Mouse (Mus musculus) urinary bladder, adult 2 months (tissue): ENCODE data around the gene Ttc28. TPM values are rescaled to one million over a fixed set of nuclear protein-coding genes. Genes with fewer than 3 reads are reported as not detected.

Experiments used
- DNase-seq: peaks from one replicate; pipeline ENCODE4 v3.0.0; 2022; ENCODE audit warnings: low spot score
- polyA plus RNA-seq: library from polyadenylated mRNA; depleted of rRNA; stranded (reverse); fragments of >200 nt; gene quantifications from 2 replicates; pipeline ENCODE4 v1.2.3, GENCODE M21; 2012

The Ttc28 gene
- polyA plus RNA-seq, 1 experiment: 4.9 TPM

GRCm38 (mm10) chr5:111097233-111098160 is 217.9 kb downstream of the Ttc28 start:
- DNase-seq: no peak

DNA sequence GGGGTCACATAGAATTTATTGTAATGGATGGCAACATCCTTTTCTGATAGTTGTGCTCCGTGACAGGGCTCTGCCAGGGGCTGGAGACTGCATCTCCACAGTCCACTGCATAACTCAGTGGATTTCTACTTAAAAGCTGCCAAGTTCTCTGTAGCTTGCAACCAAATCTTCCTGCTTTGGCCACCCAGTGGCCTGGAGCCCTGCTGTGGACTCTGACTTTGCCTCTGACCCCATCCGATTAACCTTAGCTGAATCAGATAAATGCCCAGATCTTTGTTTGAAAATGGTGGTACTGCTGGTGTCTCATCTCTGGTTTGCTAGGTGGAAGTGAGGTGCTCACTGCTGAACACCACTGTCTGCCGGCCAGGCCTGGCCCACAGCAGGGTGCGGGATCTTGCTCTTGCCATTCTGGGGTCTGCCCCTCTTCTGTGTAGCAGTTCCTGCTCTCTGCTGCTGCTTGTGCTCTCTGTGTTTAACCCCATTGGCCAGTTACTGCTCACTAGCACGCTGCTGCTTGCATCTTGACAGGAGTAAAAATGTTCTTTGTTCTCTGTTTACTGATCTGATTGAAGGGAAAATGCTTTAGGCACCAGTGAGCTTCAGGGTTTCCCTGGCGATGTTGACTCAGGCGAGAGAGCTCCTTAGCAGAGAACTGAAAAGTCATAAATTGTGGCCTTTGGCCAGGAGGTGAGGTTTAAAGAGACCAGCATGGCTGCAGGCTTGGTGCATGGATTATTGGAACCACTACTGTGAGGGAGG is 219.1 kb downstream of the Ttc28 start:
- no peak for DNase-seq

GRCm38 (mm10) chr5:111100585-111100984 is 221.0 kb downstream of the Ttc28 start:
- no peak for DNase-seq

- no peak for DNase-seq
Measured at GRCm38 (mm10) chr5:111101383-111101932, 221.9 kb downstream of the Ttc28 start.

GRCm38 (mm10) chr5:111104801-111105200 is 225.2 kb downstream of the Ttc28 start:
- no peak for DNase-seq

DNA sequence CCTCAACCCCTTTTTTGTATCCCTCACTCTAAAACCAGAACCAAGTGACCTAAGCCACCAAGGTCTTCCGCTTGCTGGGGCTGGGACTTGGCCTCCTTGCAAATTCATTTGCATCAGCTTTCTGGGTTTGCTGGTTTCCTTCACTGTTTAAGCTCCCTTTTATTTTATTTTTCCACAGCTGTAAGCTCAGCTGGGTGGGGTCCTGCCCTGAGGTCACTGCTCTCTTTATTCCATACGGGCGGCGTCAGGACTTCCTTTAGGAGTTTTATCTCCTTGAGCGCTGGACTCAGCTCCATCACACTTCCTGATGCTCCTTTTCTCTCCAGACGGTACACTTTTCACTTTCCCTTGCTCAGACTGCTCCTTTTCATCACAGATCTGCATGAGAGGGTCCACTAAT is 231.8 kb downstream of the Ttc28 start:
- DNase-seq: no peak

DNA sequence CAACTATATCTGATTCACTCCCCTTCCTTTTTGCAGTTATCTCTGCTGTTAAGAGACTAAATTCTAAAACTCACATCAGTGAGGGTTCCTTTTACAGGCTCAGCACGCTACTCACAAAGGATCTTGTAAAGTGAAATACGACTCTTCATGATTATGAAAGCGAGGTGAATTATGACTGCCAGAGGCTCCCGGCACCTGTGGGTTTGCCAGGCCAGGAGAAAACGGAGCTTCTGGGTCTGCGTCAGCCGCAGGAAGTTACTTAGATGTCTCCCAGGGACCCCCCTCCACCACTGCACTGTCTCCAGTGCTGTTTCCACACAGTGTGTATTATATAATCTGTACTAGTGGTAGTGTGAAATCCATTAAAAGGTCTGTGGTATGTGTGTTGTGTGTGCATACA is 233.6 kb downstream of the Ttc28 start:
- DNase-seq: no peak

DNA sequence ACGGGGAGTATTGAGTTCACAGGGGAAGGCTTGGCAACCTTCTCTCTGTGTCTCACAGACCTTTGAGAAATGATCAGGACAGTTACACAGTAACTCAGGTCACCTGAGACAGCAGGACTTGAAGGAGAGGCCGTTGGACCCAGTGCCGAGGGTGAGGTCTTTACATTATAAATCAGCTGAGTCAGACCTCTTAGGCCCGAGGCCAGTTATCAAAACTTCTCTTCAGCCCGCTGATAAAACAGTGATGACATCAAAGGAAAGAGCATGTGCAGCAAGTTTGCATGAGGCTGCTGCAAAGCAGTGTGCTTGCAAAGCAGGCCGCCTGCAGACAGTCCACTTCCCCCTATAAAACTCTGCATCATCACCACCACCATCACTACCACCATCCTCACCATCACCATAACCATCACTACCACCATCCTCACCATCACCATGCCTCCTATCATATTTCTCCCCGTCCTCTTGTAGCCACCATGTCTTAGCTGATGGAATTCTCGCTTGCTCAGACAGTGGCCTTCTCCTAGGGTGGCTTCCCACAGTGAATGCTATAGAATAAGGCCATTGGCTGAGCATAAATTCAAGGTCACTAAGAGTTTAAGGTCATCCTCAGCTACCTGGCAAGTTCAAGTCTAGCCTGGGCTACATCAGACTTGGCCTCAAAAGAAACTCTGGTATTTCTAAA is 234.2 kb downstream of the Ttc28 start:
- no peak for DNase-seq

DNA sequence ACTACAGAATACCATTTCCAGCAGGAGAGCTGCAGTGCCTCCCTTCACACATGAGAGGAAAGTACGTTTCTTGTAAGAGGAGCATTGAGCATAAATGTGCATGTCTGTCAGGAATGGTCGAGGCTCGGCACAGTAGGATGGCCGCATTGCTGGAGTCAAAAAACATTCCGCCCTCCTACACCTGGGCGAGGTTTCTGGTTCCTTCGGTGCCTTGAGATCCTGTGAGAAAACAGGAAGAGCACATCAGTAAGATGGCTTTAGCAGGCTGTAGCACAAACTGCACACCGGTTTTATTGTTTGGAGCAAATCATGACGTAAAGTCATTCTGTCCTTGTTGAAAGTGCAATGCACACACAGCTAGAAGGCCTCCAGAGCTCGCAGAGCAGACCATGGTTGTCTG is 235.0 kb downstream of the Ttc28 start:
- no peak for DNase-seq

DNA sequence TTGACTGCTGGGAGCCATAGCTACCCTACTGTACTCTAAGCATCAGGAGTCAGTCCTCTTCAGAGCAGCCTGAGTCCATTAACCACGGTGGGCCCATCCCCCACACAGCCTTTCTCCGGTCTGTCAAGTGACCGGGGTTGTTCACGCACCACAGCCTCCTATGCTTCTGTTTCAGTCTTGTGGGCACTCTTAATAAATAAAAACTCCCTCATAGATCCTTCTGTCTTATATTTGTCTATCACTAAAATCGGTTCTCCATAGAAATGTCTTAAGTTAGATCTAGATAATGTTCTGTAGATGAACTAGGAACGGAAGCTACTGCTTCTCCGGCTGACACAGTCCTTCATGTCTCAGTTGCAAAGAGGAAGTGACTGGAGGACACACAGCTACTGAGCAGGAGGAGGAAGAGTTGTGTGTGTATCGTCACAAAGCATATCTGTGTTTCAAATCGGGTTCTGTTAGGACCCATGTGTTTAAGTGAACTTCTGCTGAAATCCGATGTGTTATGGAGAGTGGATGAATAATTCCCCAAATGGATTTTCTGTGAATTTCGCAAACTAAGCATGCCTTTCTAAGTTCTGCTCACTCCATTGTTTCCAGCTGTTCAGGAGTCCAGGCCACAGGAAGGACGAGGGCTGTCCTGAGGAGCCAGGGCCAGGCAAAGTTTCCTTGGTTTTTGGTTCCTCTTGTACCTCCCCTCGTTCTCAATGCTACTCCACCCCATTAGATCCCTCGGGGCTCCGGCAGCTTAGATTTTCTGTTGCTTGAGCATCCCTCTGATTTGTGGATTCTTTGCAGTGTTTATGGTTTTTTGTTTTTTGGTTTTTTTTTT is 236.1 kb downstream of the Ttc28 start:
- DNase-seq: no peak

- no peak for DNase-seq
Measured at GRCm38 (mm10) chr5:111119805-111120204, 240.2 kb downstream of the Ttc28 start.

DNA sequence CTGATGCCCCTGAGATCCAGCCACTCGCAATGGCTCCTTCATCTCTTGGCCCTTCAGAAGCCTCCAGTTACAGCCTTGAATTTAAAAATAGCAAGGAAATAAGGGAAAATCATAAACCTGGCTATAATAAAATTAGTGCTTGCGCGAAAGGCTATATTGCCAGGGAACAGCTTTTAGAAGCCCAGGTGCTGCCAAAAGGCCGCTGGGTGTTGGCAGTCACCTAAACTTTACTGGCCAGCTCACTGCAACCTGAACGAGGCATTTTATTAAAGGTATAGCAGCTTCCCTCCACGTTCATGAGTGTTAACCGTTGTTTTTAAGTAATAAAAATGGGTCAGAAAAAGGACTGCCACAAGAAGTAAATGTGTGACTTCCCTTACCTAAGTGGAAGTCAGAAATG is 240.7 kb downstream of the Ttc28 start:
- no peak for DNase-seq

DNA sequence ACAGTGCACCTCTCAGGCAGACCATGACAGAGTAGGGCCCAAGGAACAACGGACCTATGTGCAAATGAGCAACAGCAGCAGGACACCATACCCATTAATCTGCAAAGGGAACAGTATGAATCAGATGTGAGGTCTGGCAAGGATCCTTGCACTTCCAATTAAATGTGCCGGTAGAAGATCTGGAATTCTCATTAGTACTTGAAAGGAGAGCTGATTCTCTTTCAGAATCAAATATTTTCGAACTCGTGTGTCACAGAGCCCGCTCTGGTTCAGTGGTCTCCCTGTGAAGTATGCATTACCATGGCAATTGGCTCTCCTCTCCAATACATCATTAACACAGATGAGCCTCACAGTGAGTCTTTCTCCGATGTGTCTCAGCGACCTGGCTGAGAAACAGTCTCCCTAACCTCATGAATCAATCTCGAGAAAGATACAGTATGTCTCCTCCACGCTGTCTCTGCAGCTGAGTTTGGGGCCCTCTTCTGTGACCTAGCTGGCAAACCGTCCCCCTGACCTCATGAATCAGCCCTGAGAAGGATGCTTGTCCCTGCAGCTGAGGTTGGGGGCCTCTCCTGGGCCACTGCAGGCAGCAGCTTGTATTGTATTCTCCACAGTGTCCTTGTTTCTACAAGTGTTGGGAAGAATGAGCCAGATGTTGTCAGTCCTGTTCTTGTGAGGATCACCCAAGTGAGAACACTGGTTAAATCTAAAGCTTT is 241.3 kb downstream of the Ttc28 start:
- DNase-seq: no peak

DNA sequence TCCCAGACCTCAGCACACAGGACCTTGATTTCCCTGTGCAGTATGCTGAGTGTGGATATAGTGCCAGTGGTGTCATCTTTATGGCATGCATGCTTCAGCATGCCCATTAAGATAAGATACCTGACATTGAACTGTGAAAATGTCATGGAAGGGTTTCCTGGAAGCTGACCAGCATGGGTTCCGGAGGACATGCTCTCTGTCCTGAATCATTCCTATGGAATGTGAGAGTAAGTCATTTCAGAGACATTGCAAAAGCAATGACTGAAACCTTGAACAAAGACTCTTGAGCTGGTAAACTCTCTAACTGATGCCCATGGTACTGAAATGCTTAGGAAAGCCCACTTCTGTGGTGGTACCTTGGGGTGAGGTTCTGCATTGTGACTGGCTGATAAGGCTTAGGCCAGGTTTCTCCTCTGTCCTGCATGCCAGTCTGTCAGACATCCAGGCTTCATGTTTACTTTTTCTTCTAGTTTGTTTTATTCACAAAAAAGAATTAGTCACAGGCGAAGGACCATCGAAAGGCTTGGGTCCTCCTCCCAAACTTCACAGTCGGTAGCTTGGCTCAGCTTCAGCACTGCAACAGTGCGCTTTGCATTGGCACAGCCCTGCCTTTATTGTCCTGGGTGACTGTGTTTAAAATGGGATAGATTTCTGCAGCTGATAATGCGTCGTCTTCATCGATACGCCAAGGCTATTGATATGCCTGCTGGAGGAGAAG is 242.9 kb downstream of the Ttc28 start:
- no peak for DNase-seq

DNA sequence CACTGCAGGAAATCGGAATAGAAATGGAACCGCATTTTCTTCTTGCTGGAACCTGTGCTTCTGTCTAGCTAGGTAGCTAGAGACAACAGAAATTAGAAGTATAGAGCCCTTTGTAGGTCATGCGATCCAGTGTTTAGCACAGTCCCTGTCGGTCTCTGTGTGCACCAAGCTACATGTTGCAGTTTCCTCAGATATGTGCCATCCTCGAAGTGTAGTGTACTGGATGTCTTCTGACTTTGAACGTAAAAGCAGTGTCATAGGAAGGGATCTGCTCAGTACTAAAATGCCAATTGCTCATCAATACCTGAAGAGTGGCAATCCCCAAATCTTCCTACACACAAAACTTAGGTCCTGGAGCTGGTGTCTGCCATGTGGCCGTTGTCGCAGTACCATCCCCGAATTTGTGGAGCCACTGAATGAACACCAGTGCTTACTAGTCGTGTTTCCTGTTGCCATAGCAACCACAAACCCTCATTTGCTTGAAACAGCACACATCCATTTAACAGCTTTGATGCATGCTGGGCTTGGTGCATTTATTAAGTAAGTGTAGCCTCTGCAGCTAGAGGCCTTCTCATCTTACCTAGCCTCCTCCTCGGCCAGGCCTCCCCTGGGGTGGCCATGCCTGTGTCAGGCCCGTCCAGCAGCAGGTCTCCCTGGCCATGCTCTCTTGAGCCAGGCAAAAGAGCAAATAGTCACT is 243.6 kb downstream of the Ttc28 start:
- no peak for DNase-seq

DNA sequence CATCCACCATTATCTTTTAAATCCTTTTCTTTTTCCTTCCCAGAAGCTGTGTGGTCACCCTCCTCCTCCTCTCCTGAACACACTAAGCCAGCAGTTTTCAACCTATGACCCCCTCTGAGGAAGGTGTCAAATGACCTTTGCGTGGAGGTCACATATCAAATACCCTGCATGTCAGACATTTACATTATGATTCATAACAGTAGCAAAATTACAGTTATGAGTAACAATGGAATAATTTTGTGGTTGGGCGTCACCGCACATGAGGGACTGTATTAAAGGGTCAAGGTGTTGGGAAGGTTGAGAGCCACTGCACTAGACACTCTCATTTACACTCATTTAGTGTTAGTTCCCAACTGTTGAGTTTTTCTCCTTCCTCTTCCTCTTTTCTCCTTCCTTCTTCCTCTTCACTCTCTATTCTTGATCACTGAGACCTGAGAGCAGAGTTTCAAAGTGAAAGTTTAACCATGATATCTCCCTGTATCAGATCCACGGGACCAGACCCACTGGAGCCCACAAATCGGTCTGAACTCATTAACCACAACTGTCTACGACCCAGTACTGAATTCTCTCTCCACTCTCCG is 245.1 kb downstream of the Ttc28 start:
- no peak for DNase-seq

DNA sequence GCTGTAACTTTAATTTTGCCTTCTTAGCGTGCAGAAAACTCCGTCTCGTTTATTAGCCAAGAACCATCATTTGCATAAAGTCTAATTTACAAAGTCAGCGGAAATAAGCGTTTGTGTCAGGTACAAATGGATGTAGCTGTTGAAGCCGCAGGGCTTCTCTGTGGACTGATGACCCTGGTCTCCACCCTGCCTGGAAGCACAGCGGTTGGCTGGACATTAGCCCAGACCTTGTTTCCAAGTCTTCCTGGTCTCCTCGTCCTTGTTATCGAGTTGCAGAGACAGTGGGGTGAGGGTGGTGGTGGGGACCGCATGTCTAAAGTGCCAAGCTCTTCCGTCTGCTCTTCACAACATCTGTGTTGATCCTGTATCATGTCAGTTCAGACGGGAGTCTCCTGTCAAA is 246.1 kb downstream of the Ttc28 start:
- no peak for DNase-seq

DNA sequence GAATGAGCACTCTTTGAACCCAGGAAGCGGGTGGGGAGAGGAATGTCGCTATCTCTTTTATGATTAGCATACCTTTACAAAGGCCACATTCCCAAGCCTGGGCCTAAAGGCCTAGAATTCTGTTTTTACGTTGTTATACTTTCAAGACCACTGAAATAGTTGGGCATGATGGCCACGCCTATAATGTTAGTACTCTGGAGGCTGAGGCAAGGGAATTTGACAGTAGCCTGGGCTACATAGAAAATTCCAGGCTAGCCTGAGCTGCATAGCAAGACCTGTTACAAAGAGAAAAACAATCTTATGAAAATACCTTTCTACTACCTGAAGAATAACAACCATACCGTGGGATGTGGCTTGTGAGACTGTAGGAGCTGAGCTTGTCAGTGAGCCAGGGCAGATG is 248.2 kb downstream of the Ttc28 start:
- DNase-seq: no peak

DNA sequence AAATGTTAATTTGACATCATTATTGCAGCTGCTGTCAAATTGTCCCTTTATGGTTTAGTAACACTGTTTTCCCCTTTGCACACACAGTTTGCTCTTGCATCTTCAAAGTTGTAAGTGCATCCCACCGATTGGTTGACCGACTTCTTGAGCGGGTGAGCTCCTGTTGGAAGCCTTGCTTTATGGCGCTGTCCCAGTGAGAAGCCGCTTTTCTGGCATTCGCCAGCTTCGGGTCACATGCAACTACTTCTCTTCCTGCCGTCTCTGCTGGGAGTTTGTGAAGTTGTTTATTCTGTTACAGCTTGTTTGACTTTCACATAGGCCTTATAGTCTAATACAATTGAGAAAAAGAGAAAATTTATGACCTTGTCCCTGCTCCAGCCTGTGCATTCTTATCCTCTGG is 250.5 kb downstream of the Ttc28 start:
- no peak for DNase-seq
